Mouse (Mus musculus) skeletal muscle tissue, adult 2 months (tissue): ENCODE measurements at regions not wholly inside any gene's neighbourhood (a gene's known extent, or its start where the extent isn't known, plus 50 kb on each side); places are given as distances from the start of the nearest gene placed in this dataset.
"Not testable (repeated sequence)": the region's sequence is repeated elsewhere in the genome, so short reads cannot be mapped to it uniquely, and the experiment has no call there.

Experiments
- DNase-seq: peaks from one replicate; pipeline ENCODE4 v3.0.0-alpha.2; 2012; ENCODE audit warnings: low read depth, low spot score

- DNase-seq, result no peak
Measured at GRCm38 (mm10) chr2:146723172-146723571, 132.5 kb upstream of the Kiz start.

DNA sequence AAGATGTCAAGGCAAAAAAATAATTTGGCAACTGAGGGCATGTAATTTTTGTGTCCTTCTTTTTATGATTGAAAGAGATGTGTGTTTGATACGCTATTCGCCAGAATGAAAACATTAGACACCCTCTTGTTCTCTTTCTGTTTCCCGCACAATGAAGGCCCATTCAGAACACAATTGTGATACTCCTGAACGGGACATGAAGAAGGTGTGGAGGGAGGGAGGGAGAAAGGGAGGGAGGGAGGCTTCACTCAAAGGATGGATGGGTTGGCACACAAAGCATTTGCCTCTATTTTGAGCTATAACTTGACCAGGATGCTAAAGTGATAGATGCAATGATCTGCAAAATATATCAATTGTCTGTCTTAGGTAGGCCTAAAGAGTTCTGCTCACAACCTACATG lies 132.0 kb upstream of the Kiz start:
- DNase-seq, result no peak

DNA sequence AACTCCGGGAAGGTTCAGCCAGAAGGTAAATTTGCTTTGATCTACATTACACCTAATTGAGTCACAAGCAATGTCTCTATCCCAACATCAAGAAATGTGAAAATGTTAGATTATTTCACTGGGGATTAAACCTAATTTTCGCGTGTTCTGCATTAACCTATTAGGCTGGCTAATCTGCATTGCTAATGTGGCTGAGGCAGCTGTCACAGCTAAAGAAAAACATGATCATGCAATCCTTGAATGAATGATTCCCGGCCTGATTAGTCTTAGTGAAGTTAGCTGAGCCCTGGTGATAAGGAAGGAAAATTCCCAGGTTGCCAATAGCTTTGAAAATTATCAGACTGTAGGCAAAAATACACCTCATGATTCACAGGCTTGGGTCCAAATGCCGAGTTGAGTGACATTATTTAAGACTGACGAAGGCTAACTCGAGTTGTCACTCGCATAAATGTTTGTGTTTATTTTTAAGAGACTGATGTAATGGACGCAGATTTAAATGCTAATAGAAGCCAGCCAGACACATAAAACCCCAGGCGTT lies 131.5 kb upstream of the Kiz start:
- DNase-seq, result no peak

DNA sequence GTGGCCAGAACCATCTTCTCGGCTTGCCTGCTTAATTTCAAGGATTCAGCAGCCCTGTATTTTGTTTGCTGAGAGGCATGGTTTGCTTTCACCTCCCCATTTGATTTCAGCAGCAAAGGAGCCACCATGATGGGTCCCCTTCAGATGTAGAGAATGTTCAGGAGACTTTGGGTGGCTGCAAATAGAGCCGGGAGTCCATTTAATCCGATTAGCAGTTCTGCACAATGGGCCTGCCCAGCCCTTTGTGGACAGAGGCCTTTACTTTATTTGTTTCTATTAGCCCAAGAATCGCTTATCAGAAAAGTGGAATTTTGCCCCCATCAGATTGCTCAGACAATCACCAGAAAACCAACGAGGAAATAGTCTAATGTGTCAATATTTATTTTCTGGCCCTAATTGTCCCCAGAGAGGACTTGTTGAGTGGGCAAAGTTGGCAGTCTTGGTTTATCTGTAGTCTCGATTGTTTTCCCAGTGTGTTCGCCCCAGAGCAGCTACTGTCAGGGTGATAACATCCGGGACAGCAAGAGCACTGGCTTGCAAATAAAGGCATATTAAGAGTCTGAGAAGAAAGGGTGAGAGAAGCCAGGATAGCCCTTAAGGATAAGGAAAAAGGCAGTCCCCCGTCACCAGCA lies 130.6 kb upstream of the Kiz start:
- no peak for DNase-seq

- no peak for DNase-seq
Measured at GRCm38 (mm10) chr2:146728693-146729092, 127.0 kb upstream of the Kiz start.

GRCm38 (mm10) chr2:146731081-146731480 lies 124.6 kb upstream of the Kiz start:
- DNase-seq, result no peak

- not testable (repeated sequence) for DNase-seq
Measured at GRCm38 (mm10) chr2:146732891-146733290, 122.8 kb upstream of the Kiz start.

DNA sequence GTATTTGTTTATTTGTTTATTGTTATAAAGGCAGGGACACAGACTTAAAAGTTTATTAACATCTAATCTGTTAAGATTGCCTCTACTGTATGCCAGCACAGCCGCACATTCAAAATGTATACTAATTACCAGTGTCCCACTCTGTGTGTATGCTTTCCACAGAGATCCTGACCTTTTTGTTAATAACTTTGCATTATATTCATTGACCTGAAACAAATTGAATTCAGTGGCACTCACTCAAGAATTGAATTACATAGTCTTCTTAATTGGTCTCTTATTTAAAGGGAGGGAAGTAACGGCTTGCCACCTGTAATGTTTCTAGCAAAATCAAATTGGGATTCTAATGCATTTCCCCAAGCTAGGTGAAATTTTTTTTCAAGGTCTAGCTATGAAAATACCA lies 111.3 kb upstream of the Kiz start:
- no peak for DNase-seq

DNA sequence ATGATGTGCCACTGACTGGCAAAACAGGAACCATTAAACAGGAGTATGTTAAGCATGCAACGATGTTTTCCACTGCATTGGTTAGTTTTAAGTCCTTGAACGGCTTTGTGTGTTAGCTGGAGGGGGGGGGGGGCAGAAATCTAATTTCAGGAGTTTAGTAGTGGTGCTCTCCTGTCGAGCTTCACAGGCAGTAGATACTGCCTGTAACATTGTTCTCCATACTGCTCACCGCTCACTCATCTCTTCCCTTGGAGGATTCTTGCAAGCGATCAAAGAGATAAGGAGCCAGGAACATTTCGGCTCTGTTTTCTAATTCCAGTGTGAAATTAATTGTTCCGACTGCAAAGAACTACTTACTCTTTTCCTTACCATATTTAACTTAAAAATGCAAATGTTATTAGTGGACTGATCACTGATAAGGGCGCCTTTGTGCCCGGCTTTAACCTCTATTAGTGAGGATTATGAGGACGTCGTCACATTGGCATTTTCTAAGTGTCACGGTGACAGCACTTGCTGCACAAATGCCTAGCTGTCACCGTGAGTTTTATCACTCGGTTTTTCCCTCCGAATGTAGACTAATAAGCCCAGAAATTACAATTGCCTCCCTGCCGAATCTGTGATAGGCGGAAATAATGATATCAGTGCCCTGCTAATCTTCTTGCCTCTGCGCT lies 110.5 kb upstream of the Kiz start:
- DNase-seq, result no peak

DNA sequence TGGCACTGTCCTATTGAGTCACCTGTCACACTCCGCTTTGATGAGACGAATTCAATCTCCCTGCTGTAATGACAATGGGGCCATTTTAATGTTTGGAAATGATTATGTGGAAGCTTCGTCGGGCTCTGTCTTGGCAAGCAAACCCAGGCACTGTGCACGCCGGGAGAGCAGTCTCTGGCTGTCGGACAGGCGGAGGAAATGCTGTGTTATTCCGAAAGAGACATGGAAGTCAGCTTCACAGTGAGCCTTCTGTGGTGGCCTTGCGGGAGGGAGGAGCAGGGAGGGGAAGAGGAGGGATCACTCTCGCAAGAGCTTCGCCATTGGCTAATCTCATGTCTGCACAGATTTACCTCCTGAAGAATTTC lies 110.0 kb upstream of the Kiz start:
- DNase-seq, result no peak

- DNase-seq, result no peak
Measured at GRCm38 (mm10) chr2:146753988-146754387, 101.7 kb upstream of the Kiz start.

- DNase-seq, result no peak
Measured at GRCm38 (mm10) chr2:146763522-146764144, 92.0 kb upstream of the Kiz start.

- DNase-seq, result no peak
Measured at GRCm38 (mm10) chr2:146764313-146765255, 91.1 kb upstream of the Kiz start.

GRCm38 (mm10) chr2:146774876-146775275 lies 80.8 kb upstream of the Kiz start:
- no peak for DNase-seq

GRCm38 (mm10) chr2:146787132-146787810 lies 68.4 kb upstream of the Kiz start:
- no peak for DNase-seq

DNA sequence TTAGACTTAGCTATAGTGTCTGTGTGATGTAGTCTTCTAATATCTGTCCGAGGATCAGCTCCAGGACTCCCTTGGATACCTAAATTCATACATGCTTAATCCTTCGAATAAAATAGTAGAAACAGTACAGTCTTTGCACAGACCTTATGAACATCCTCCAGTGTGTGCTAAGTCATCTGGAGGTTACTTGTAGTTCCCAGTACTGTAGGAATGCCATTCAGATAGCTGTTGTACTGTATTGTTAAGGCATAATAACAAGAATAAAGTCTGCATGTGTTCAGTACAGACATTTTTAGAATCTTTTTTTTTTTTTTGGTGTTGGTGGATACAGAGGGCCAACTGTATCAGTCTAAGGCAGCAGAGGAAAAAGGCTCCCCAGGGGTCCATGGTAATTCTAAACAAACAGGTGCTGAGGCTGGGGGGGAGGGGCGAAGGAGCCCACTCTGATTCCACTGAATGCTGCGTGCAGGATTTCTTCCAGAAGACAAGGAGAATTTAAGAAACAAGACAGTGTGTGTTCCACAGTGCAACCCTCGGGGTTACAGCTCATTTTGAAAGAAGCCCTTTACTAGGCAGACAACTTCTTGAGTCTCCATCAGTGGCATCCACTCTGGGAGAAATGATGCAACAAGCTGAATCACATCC lies 67.7 kb upstream of the Kiz start:
- DNase-seq, result no peak

DNA sequence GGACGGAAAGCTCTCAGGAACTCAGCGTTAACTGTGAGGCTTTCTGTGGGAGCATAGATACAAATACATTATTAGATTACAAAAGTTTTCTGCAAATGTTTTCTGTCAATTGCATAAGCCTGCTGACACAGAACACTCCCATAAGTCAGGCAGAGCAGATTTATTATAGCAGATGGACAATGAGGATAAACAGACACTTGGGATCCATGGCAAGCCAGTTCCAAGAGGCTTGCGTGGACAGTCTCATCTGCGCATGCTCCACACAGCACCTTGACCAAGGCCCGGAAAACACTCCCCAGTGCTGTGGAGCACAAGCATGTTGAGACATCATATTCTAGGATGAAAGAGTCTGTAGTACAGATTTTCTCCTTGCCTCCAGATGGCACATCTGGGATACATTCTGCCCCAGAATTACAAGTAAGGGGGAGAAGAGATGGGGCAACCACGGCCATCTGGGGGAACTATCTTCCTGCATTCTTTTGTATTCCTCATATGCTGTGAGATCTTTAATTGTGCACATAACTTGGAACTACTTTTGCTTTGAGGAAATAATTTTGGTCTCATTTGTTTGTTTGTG lies 62.7 kb upstream of the Kiz start:
- DNase-seq, result no peak

GRCm38 (mm10) chr2:146802973-146803372 lies 52.7 kb upstream of the Kiz start:
- no peak for DNase-seq
